Mouse (Mus musculus): ENCODE measurements around the gene Car11. TPM values are rescaled to one million over a fixed set of nuclear protein-coding genes. Genes with fewer than 3 reads are reported as not detected.

Car11 gene
- total RNA-seq, 1 experiment from 2014 or later, result 10.5 TPM

- peak; percentile 5 for DNase-seq
These were observed 23.7 kb downstream of the Car11 start for GRCm38 (mm10) chr7:45723301-45723700.

DNA sequence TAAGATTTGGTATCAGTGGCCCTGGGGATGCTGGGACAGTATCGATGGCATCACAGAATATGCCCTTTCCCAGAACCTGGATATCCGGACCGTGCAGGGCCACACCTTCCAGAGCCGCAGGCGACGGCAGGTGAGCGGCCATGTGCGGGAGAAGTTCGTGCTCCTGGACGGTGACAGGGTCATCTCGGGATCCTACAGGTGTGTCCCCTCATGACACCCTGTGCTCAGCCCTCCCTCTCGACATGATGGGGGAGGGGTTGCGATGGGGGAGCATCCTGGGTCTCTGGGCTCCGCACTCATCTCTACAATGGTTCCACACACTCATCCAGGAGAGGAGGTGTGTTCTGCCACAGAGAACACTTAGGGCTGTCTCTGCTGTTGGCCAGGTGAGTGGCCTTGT lies 24.1 kb downstream of the Car11 start:
- no peak for DNase-seq

GRCm38 (mm10) chr7:45725151-45725550 lies 25.5 kb downstream of the Car11 start:
- DNase-seq, result peak; percentile 5

- DNase-seq, result peak; percentile 8
These were observed 26.1 kb downstream of the Car11 start, which contains the start of gene Spaca4 for GRCm38 (mm10) chr7:45725713-45726112. TSS of gene Spaca4 (minus strand) at chr7:45725813.

DNA sequence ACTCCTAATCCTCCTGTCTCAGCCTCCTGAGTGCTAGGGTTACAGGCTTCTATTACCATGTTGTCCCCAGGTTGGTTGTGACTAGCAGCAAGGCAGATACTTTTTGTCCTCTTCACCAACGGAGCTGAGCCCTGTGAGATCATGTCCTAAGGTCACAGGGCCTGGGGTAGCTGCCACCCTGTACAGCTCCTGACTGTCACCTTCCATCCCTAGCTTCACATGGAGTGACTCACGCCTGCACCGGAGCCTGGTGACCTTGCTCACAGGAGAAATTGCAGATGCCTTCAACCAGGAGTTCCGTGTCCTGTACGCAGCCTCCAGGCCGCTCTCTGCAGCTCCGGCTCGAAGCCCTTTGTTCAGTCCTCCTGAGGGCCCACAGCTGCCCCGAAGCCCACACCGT lies 26.8 kb downstream of the Car11 start:
- peak; percentile 62 for DNase-seq

DNA sequence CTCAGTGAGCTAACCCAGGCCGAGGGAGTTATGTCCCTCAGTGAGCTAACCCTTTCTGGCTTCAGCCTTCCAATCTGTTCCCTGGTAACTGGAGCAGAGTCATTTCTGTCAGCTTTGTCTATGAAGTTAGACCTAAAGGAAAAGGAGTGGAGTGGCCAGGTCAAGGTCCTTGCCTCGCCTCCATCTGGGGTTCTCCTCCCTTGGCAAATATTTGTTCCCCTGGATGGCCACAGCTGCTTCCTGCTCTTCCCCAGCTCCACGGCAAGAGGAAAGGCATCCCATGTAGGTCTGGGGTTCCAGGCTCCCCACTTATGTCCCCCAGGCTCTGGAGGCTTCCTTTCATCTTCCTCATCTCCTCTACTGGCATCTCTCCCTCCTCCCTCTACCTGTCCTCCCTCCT lies 28.0 kb downstream of the Car11 start:
- DNase-seq, result no peak

- DNase-seq, result peak; percentile 86
These were observed 31.2 kb downstream of the Car11 start for GRCm38 (mm10) chr7:45730727-45731431.

DNA sequence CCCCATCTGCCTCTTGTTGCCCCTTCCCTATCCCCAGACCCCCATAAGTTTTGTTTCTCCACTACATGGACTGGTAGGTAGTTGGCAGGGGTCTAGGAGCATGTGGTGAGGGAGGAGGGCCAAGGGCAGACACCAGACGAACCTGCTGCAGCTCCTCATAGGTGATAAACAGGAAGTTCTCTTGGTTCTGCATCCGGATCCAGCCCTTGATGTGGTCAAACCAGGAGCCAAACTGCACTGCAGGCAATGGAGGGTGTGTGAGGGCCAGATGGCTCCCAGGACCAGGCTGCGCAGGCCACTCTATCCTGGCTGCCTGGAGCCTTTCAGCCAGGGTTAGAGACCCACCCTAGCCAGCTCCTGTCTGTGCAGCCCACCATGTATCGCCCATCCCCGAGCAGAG lies 33.8 kb downstream of the Car11 start:
- DNase-seq, result peak; percentile 11

DNA sequence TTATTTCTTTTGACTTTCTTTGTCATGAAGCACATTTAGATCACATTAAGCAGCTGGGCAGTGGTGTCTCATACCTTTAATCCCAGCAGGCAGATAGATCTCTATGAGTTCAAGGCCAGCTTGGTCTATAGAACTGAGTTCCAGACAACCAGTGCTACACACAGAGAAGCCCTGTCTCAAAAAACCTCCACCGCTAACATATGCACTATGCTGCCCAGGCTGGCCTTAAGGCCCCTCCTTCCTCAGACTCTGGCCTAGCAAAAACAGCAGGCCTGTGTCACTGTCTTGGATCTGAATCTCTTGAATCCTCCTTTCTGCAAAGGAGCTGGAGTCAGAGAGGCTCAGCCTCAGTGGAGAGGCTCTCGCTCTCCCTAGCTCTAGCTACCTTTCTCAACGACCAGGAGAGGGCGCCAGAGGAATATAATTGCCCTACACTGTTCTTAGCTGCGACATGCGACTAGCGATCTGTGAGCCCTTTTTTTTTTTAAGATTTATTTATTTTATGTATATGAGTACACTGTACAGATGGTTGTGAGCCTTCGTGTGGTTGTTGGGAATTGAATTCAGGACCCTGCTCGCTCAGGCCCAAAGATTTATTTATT lies 39.6 kb downstream of the Car11 start:
- peak; percentile 90 for DNase-seq

GRCm38 (mm10) chr7:45739820-45740219 lies 40.2 kb downstream of the Car11 start:
- no peak for DNase-seq

DNA sequence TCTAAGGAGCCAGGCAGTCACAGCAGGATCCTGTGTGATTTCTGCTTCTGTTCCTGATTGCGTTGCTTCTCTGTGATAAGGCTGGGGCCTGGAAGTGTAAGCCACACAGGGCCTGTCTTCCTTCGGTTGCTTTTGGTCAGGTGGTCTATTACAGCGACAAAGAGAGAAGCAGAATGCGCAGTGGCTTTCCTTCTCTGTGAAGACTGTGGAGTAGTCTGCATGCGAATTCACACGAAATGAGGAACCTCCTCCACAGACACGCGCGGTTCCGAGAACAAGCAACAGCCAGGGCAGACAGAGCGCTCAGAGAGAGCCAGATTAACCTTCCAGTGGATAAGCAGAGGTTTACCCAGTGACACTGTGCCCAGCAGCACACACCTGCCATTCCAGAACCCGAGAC lies 41.7 kb downstream of the Car11 start:
- no peak for DNase-seq

GRCm38 (mm10) chr7:45741777-45742176 lies 42.1 kb downstream of the Car11 start:
- DNase-seq, result peak; percentile 13

DNA sequence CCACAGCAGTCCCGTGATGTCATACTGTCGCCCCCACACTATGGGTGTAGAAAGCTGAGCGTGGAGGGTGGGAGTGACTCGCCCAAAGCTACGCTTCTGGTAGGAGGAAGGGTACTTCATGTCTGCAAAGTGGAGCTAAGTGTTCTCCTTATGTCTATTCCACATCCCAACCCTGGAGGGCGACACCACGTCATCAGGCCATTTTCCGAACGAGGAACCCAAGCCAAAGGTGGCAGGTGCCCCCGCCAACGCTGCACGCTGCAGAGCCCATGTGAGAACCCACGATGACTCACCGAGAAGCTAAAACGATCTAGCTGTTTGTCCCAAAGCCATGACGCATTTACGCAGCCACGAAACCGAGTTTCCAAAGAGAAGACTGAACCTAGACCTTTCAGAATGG lies 42.7 kb downstream of the Car11 start:
- peak; percentile 71 for DNase-seq

DNA sequence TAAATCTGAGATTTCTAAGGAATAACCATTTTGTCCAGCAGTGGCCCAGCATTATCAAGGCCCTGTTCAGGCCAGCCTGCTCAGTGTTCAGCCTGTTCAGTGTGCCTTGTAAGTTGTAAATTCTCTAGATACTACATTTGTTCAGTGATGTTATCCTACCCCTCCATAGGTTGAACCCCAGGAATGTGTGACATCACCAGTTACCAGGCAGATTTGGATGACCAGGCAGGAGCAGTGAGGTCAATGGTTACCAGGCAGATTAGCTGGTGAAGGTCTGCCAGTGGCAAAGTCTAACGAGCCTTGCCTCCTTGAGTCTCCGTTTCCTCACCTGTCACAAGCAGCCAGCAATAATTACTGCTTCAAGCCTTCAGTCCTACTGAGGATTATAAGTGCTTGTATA lies 44.7 kb downstream of the Car11 start:
- DNase-seq, result peak; percentile 94

- no peak for DNase-seq
These were observed 46.9 kb downstream of the Car11 start for GRCm38 (mm10) chr7:45746518-45746917.

DNA sequence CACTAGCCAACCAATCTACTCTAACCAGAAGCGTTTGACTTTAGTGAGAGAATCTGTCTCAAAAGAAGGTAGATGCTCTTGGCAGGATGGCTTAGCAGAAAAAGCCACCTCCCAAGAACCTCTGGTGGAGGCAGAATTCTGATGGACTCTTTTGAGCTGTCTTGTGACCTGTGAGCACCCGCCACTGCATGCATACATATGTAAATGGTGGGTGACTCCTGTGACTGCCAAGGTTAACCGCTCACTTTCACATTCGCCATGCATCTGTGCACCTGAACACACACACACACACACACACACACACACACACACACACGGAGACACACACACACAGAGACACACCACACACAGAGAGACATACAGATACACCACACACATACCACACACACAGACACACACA lies 47.8 kb downstream of the Car11 start:
- DNase-seq, result no peak

- DNase-seq, result no peak
These were observed 48.5 kb downstream of the Car11 start for GRCm38 (mm10) chr7:45748110-45748509.

- no peak for DNase-seq
These were observed 49.8 kb downstream of the Car11 start for GRCm38 (mm10) chr7:45749401-45749800.

DNA sequence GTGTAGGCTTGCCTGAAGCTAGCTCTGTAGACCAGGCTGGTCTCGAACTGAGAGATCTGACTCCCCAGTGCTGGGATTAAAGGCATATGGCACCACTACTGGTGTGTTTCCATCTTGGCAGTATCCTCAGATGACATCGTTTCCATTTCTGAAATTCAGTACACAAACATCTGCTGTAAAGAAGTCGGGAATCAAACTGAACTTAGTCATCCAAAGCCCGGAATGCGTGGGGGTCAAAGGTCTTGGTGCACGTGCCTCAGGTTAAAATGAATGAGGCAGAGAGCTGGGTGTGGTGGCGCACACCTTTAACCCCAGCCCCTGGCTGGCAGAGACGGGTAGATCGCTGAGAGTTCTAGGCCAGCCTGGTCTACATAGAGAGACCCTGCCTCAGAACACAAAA lies 50.5 kb downstream of the Car11 start:
- DNase-seq, result no peak

Other genes starting within 250 kb of the Car11 start
- 638 and 688 TPM in 2 replicates for gene Ftl1, start 240.0 kb upstream of the Car11 start, total RNA-seq (2021)
- 54.4 and 60.0 TPM in 2 replicates for gene Bax, start 232.9 kb upstream of the Car11 start, total RNA-seq (2021)
- gene Tulp2, start 218.0 kb upstream of the Car11 start, total RNA-seq (2021), result 0.49 and 1.1 TPM in 2 replicates
- 24.6 and 31.2 TPM in 2 replicates for gene Gm45808, start 213.0 kb upstream of the Car11 start, total RNA-seq (2021)
- 46.8 and 54.1 TPM in 2 replicates for gene Dhdh, start 211.0 kb upstream of the Car11 start, total RNA-seq (2021)
- gene Nucb1, start 189.4 kb upstream of the Car11 start, total RNA-seq (2021), result 199 and 204 TPM in 2 replicates
- gene Ppp1r15a, start 173.6 kb upstream of the Car11 start, total RNA-seq (2021), result 37.3 and 55.7 TPM in 2 replicates
- 3.8 and 6.5 TPM in 2 replicates for gene Plekha4, start 173.5 kb upstream of the Car11 start, total RNA-seq (2021)
- gene Hsd17b14, start 144.9 kb upstream of the Car11 start, total RNA-seq (2021), result 0.67 and 1.2 TPM in 2 replicates
- 149 and 151 TPM in 2 replicates for gene Bcat2, start 129.7 kb upstream of the Car11 start, total RNA-seq (2021)
- 0.37 TPM in 1 of 2 replicates, not detected in the other for gene Fgf21, start 84.4 kb upstream of the Car11 start, total RNA-seq (2021)
- gene Fut1, start 82.6 kb upstream of the Car11 start, total RNA-seq (2021), result 0.11 TPM in 1 of 2 replicates, not detected in the other
- gene Izumo1, start 78.0 kb upstream of the Car11 start, total RNA-seq (2021), result 0.56 and 0.82 TPM in 2 replicates
- gene Rasip1, start 72.4 kb upstream of the Car11 start, total RNA-seq (2021), result 33.0 and 35.4 TPM in 2 replicates
- 4.9 and 8.5 TPM in 2 replicates for gene Mamstr, start 59.9 kb upstream of the Car11 start, total RNA-seq (2021)
- 0.11 TPM in 1 of 2 replicates, not detected in the other for gene Fut2, start 33.4 kb upstream of the Car11 start, total RNA-seq (2021)
- gene Ntn5, start 15.8 kb upstream of the Car11 start, total RNA-seq (2021), result 0.26 TPM in 1 of 2 replicates, not detected in the other
- gene Sec1, start 5.4 kb upstream of the Car11 start, total RNA-seq (2021), result 0.22 and 0.41 TPM in 2 replicates
- gene Dbp, start 5.2 kb downstream of the Car11 start, total RNA-seq (2021), result 31.2 and 46.3 TPM in 2 replicates
- 927 and 1,052 TPM in 2 replicates for gene Rpl18, start 15.6 kb downstream of the Car11 start, total RNA-seq (2021)
- gene Sphk2, start 18.2 kb downstream of the Car11 start, total RNA-seq (2021), result 32.3 and 34.4 TPM in 2 replicates
- gene Fam83e, start 21.4 kb downstream of the Car11 start, total RNA-seq (2021), result 0.45 and 0.74 TPM in 2 replicates
- not detected in 2 replicates for gene Spaca4, start 26.0 kb downstream of the Car11 start, total RNA-seq (2021)
- 7.5 and 9.9 TPM in 2 replicates for gene Lmtk3, start 83.9 kb downstream of the Car11 start, total RNA-seq (2021)
- 0.52 and 1.0 TPM in 2 replicates for gene Sult2b1, start 84.8 kb downstream of the Car11 start, total RNA-seq (2021)
- gene Cyth2, start 114.7 kb downstream of the Car11 start, total RNA-seq (2021), result 97.5 and 114 TPM in 2 replicates
- 0.48 and 0.60 TPM in 2 replicates for gene Kcnj14, start 124.9 kb downstream of the Car11 start, total RNA-seq (2021)
- 28.0 and 29.9 TPM in 2 replicates for gene Grwd1, start 131.1 kb downstream of the Car11 start, total RNA-seq (2021)
- 123 and 135 TPM in 2 replicates for gene Kdelr1, start 172.9 kb downstream of the Car11 start, total RNA-seq (2021)
- 0.93 and 1.2 TPM in 2 replicates for gene Grin2d, start 178.5 kb downstream of the Car11 start, total RNA-seq (2021)
- gene Syngr4, start 196.9 kb downstream of the Car11 start, total RNA-seq (2021), result 0.59 TPM in 1 of 2 replicates, not detected in the other
- gene Tmem143, start 197.1 kb downstream of the Car11 start, total RNA-seq (2021), result 80.0 and 80.8 TPM in 2 replicates
- gene Emp3, start 221.6 kb downstream of the Car11 start, total RNA-seq (2021), result 212 TPM in 2 replicates
- gene Ccdc114, start 224.2 kb downstream of the Car11 start, total RNA-seq (2021), result 9.7 and 11.0 TPM in 2 replicates